Mouse (Mus musculus) heart, embryonic 12.5 days (tissue): ENCODE measurements around the gene Greb1. TPM values are rescaled to one million over a fixed set of nuclear protein-coding genes. Genes with fewer than 3 reads are reported as not detected.

Experiments
- ATAC-seq: fragments of 200-750 bp; cut with Nextera tagmentation; 2 replicates; pipeline ENCODE4 v1.8.0; 2017; ENCODE audit warnings: moderate TSS enrichment, moderate library complexity; ENCODE audit not compliant: insufficient number of reproducible peaks, low FRiP score
- H3K27ac ChIP-seq: fragments of 300-500 bp; sonication (generic); 2 replicates; pipeline ENCODE4 v1.5.1; 2016; ENCODE audit warnings: mild to moderate bottlenecking, moderate library complexity; ENCODE audit not compliant: poor library complexity, severe bottlenecking
- H3K27me3 ChIP-seq: fragments of 300-500 bp; sonication (generic); replicated peaks from 2 replicates; pipeline ENCODE4 v1.6.1; 2016; ENCODE audit warnings: mild to moderate bottlenecking, moderate library complexity
- H3K36me3 ChIP-seq: fragments of 300-500 bp; sonication (generic); 2 replicates; pipeline ENCODE4 v1.6.1; 2016; ENCODE audit warnings: mild to moderate bottlenecking, moderate library complexity
- H3K4me1 ChIP-seq: fragments of 300-500 bp; sonication (generic); replicated peaks from 2 replicates; pipeline ENCODE4 v1.6.1; 2016; ENCODE audit warnings: mild to moderate bottlenecking
- H3K4me2 ChIP-seq: fragments of 300-500 bp; sonication (generic); 2 replicates; pipeline ENCODE4 v1.6.1; 2016; ENCODE audit warnings: mild to moderate bottlenecking, moderate library complexity
- H3K4me3 ChIP-seq: fragments of 300-500 bp; sonication (generic); 2 replicates; pipeline ENCODE4 v1.5.1; 2016; ENCODE audit warnings: mild to moderate bottlenecking
- H3K9ac ChIP-seq: fragments of 300-500 bp; sonication (generic); 2 replicates; pipeline ENCODE4 v1.6.1; 2016; ENCODE audit warnings: mild to moderate bottlenecking, moderate library complexity
- H3K9me3 ChIP-seq: fragments of 300-500 bp; sonication (generic); replicated peaks from 2 replicates; pipeline ENCODE4 v1.6.1; 2016; ENCODE audit warnings: mild to moderate bottlenecking, moderate library complexity
- WGBS: fragments of 180-500 bp; shearing (Covaris S2); methylation state at CpG from one replicate; pipeline ENCODE4 v1.1.7; 2016; 5-methylcytosine and 5-hydroxymethylcytosine counted together
- polyA plus RNA-seq: library from polyadenylated mRNA; unstranded; fragments of >200 nt; fragmentation: Nextera tagmentation; extraction: Ambion mirVana; gene quantifications from 2 replicates; pipeline ENCODE4 v1.2.1, GENCODE M21; 2016

Greb1 gene
- polyA plus RNA-seq, 1 experiment from 2014 or later = 1.7 TPM

DNA sequence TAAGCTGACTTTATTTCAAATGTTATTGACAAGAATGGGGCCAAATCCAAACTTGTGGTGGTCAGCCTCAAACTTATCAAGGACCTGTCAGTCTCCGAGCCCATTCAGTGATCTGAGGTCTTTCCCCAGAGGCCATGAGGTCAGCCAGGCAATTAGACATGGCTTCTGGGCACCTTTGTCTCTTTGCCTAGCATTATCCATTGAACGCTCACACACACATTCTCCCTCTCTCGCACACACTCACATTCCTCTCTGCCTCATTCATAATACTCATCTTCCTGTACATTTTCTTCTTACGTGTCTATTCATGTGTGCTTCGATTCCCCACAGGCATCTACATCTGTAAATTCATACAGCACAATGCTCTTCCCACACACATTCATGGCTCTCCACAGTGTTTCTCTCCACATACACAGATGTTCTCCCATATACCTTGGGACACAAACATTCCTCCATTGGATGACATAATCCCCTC is 3.3 kb upstream of the Greb1 start:
- no peak overlapping the region for H3K4me2 ChIP-seq
- H3K27me3 ChIP-seq = peaks cover 23% of the 10 kb centered on the region
- no peaks in the 10 kb centered on the region for H3K36me3 ChIP-seq
- H3K4me3 ChIP-seq = no peak overlapping the region
- no peak overlapping the region for H3K27ac ChIP-seq
- 55% methylated on average over 5 of the region's 5 CpGs for WGBS
- H3K9me3 ChIP-seq = no peaks in the 10 kb centered on the region
- no peak overlapping the region for H3K9ac ChIP-seq
- no peak for ATAC-seq
- H3K4me1 ChIP-seq = peaks cover 10% of the 10 kb centered on the region

DNA sequence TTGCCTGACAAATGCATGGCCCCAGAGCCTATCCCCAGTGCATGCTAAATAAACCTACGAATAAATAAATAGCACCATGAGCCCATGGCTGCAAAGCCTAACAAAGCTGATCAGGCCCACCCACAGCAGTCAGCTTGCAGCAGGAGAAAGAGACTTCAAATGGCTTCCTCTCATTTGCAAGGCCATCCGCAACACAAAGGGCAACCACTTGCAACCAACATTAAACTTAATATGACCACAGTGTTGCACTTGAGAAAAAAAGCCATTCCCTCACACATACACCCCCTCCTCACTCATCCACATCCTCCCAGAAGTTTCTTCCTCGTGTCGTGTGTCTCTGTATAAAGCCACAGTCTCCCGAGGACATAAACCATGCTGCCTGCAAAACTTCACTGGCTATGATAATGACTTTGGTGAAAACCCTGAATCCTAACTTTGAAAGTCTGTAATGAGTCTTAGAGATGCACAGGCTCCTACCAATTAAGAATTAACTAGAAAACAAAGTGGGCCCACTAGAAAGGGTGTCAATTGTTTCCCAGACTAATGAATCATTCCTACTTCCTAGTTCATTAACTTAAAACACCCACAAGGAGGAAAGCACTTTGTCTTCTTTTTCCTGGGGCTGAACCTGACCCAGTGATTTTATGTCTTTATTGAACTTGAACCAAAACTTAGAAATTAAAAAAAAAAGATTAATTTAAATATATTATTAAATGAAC is 2.7 kb upstream of the Greb1 start:
- H3K27ac ChIP-seq = no peak overlapping the region
- H3K36me3 ChIP-seq = no peaks in the 10 kb centered on the region
- H3K9ac ChIP-seq = no peak overlapping the region
- no peak overlapping the region for H3K4me2 ChIP-seq
- peaks cover 10% of the 10 kb centered on the region for H3K4me1 ChIP-seq
- H3K27me3 ChIP-seq = peaks cover 18% of the 10 kb centered on the region
- H3K9me3 ChIP-seq = no peaks in the 10 kb centered on the region
- no peak overlapping the region for H3K4me3 ChIP-seq
- ATAC-seq = no peak
- 46% methylated on average over 5 of the region's 5 CpGs for WGBS

DNA sequence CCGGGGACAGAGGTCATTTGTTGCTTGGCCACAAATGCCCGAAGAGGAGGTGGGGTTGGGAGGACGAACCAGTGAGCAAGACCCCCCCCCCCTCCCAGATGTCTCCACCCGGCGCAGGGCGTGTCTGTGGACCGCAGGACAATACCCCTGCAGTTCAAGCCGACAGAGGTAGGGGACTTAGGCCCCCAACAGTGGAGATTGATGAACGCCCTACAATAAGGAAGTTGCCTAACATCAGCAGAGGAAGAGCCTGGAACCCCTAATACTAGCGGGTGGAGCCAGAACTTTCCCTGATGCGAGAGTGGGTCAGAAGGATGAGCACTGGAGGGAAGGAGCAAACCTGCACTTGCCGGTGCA is 251 bp upstream of the Greb1 start:
- H3K9ac ChIP-seq = peak overlapping the region; percentile 86
- WGBS = 2% methylated on average over 12 of the region's 12 CpGs
- peak; percentile 30 for ATAC-seq
- H3K4me3 ChIP-seq = peak overlapping the region; percentile 80
- no peaks in the 10 kb centered on the region for H3K9me3 ChIP-seq
- H3K4me2 ChIP-seq = peak overlapping the region; percentile 98
- peaks cover under 1% of the 10 kb centered on the region; the same call in 1 of the 2 replicates for H3K27me3 ChIP-seq
- H3K27ac ChIP-seq = no peak overlapping the region
- H3K4me1 ChIP-seq = peaks cover 10% of the 10 kb centered on the region
- no peaks in the 10 kb centered on the region for H3K36me3 ChIP-seq

DNA sequence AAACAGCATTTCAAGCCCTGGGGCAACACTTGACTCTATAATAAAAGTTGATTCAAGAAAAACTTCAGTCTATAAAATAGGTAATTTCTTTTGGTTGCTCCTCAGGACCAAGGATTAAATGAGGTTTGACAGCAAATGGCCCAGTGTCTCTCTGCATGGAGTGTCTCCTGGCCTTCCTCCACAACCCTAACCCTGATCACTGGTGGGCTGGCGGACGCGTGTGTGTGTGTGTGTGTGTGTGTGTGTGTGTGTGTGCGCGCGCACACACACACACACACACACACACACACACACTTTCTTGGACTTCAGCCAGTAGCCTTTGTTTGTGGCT is 793 bp downstream of the Greb1 start:
- no peaks in the 10 kb centered on the region for H3K9me3 ChIP-seq
- no peak overlapping the region for H3K27ac ChIP-seq
- peak overlapping the region; percentile 98 for H3K4me2 ChIP-seq
- H3K9ac ChIP-seq = peak overlapping the region; percentile 86
- no peaks in the 10 kb centered on the region; the same call in 1 of the 2 replicates for H3K27me3 ChIP-seq
- no peak for ATAC-seq
- H3K36me3 ChIP-seq = no peaks in the 10 kb centered on the region
- peak overlapping the region; percentile 80 for H3K4me3 ChIP-seq
- WGBS = 27% methylated on average over 6 of the region's 6 CpGs
- peaks cover 10% of the 10 kb centered on the region for H3K4me1 ChIP-seq

DNA sequence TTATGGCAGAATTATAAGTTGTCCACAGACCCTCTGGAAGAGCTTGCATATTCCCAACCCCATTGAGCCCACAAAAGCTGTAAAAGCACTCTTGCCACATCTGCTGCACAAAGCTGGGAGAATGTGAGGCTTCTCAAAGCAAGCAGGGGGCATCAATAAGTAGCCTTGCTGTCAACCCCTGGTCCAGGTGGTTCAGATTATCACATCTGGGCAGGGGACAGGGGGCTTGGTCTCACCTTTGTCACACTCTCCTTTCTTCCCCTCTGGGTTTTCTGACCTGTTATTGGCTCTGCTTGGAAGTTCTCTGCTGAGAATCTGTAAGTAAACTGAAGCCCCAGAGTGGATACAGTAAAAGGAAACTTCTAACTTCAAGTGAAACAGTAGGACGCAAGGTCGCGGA is 1.8 kb downstream of the Greb1 start:
- H3K9me3 ChIP-seq = no peaks in the 10 kb centered on the region
- ATAC-seq = no peak
- H3K27me3 ChIP-seq = no peaks in the 10 kb centered on the region; the same call in 1 of the 2 replicates
- 60% methylated on average over 3 of the region's 3 CpGs for WGBS
- no peaks in the 10 kb centered on the region for H3K36me3 ChIP-seq
- H3K4me1 ChIP-seq = peaks cover 10% of the 10 kb centered on the region
- no peak overlapping the region for H3K9ac ChIP-seq
- no peak overlapping the region for H3K4me3 ChIP-seq
- H3K27ac ChIP-seq = no peak overlapping the region
- no peak overlapping the region for H3K4me2 ChIP-seq

DNA sequence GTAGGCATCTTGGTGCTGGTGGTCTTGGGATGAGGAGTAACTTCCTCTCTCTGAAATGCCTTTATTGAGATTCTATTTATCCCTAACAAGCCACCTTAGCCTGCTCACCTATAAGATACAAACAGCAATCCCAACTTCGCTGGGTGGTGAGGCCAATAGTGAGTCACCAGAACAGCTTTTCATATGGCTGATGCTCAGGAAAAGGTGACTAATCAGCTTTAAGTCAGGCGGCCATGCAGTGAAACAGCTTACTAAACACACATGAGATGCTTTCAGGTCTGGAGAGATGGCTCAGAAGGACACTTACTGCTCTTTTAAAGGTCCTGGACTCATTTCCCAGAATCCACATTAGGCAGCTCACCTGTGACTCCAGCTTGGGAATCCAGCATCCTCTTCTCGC is 4.9 kb downstream of the Greb1 start:
- H3K4me2 ChIP-seq = no peak overlapping the region
- H3K27me3 ChIP-seq = no peaks in the 10 kb centered on the region
- H3K4me1 ChIP-seq = peaks cover 6% of the 10 kb centered on the region
- no peak overlapping the region for H3K9ac ChIP-seq
- H3K4me3 ChIP-seq = no peak overlapping the region
- WGBS = 79% methylated on average over 3 of the region's 3 CpGs
- H3K27ac ChIP-seq = no peak overlapping the region
- no peaks in the 10 kb centered on the region for H3K9me3 ChIP-seq
- no peak for ATAC-seq
- H3K36me3 ChIP-seq = no peaks in the 10 kb centered on the region

DNA sequence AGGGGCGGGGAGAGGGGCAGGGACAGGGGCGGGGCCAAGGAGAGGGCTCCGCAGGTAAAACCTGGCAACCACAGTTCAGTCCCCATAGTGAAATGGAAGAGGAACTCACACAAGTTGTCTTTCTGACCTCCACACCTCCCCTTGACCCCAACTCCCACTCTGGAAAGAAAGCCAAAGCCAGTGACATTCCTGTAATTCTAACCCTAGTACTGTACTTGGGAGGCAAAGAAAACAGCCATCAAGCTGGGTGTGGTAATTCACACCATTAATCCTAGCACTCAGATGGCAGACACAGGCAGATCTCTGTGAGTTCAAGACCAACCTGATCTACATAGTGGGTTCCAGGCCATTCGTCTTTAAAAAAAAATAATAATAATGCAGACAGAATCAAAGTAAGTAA is 7.3 kb downstream of the Greb1 start:
- H3K4me1 ChIP-seq = peaks cover 10% of the 10 kb centered on the region
- 73% methylated on average over 4 of the region's 4 CpGs for WGBS
- no peaks in the 10 kb centered on the region for H3K36me3 ChIP-seq
- H3K27me3 ChIP-seq = no peaks in the 10 kb centered on the region
- H3K4me2 ChIP-seq = no peak overlapping the region
- H3K4me3 ChIP-seq = no peak overlapping the region
- H3K9me3 ChIP-seq = no peaks in the 10 kb centered on the region
- no peak overlapping the region for H3K27ac ChIP-seq
- H3K9ac ChIP-seq = no peak overlapping the region
- ATAC-seq = no peak

DNA sequence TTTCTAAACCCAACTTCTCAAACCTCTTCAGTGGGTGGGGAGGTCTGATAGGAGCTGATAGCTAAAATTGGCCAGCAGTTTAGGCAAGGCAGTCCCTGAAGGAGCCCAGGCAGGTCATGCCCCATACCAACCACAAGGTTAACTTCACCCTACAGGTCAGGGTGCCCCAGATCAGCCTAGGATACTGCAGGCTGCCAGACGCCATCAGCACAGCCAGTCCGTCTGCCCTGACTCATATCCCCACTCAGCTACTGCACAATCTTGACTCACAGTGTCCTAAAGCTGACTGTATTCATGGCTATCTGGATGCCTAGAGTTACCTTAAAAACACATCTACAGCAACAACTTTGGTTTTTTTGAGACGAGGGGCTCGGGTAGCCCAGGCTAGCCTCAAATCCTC is 10.2 kb downstream of the Greb1 start:
- H3K4me1 ChIP-seq = peaks cover 10% of the 10 kb centered on the region
- no peaks in the 10 kb centered on the region for H3K27me3 ChIP-seq
- H3K4me2 ChIP-seq = no peak overlapping the region
- no peak overlapping the region for H3K9ac ChIP-seq
- no peak for ATAC-seq
- no peaks in the 10 kb centered on the region for H3K9me3 ChIP-seq
- no peaks in the 10 kb centered on the region for H3K36me3 ChIP-seq
- 40% methylated on average over 4 of the region's 4 CpGs for WGBS
- H3K4me3 ChIP-seq = no peak overlapping the region
- H3K27ac ChIP-seq = no peak overlapping the region

DNA sequence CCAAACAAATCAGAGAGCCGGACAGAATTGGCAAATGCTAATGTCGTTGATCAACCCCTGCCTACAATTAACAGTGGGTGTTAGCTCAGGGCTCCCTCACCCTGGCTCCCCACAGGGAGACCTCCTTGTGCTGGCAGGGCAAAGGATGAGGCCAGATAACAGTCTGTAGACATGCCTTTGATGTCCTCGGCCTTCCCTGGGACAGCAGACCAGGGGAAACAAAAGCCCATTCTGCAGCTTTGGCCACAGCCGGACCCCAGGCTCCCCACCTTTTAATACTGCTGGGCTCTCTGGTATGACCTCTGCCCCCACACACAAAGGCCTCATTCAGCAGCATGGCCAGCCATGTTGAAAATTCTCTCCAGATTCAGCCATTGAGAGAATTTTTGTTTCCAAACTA is 10.9 kb downstream of the Greb1 start:
- Histone ChIP-seq H3K9ac (no peak overlapping the region), H3K27me3 (no peaks in the 10 kb centered on the region), H3K4me3 (no peak overlapping the region), H3K27ac (no peak overlapping the region), H3K4me2 (no peak overlapping the region), H3K9me3 (no peaks in the 10 kb centered on the region), H3K36me3 (no peaks in the 10 kb centered on the region), H3K4me1 (peaks cover 10% of the 10 kb centered on the region)
- no peak for ATAC-seq
- WGBS = 16% methylated on average over 4 of the region's 4 CpGs

DNA sequence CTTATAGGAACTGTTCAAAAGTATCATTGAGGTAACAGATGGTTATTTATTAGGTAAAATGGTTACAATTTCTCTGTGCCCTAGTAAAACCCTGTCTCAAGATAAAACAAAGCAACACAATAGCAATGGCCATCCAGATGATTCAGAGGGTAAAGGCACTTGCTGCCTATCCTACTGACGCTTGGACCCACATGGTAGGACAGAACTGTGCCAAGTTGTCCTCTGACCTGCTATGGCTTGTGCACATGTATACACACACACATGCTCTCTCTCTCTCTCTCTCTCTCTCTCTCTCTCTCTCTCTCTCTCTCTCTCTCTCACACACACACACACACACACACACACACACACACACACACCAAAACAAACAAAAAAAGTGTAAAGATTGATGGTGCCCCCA is 11.5 kb downstream of the Greb1 start:
- Histone ChIP-seq H3K36me3 (no peaks in the 10 kb centered on the region), H3K27ac (no peak overlapping the region), H3K27me3 (no peaks in the 10 kb centered on the region), H3K9me3 (no peaks in the 10 kb centered on the region), H3K9ac (no peak overlapping the region), H3K4me3 (no peak overlapping the region), H3K4me1 (peaks cover 10% of the 10 kb centered on the region), H3K4me2 (no peak overlapping the region)
- 66% methylated on average over 1 of the region's 1 CpGs for WGBS
- no peak for ATAC-seq

DNA sequence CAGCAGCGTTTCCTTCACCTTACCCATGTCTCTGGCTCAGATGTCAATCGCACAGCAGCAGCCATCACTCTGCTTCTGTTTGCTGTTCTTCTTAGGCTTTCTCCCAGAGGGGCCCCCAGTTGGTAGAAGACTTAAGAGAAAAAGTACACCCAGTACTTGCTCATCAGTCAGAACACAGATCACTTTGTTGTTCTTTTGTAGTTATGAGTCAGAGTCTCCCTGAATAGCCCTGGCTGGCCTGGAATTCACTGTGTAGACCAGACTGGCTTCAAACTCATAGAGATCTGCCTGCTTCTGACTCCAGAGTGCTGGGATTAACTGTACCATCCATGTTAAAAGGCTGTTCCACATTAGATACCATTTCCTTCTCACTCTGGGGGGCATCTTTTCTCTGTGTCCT is 12.1 kb downstream of the Greb1 start:
- no peaks in the 10 kb centered on the region for H3K36me3 ChIP-seq
- no peak for ATAC-seq
- H3K9me3 ChIP-seq = no peaks in the 10 kb centered on the region
- WGBS = 55% methylated on average over 2 of the region's 2 CpGs
- H3K4me1 ChIP-seq = peaks cover 10% of the 10 kb centered on the region
- no peak overlapping the region for H3K4me2 ChIP-seq
- H3K27ac ChIP-seq = no peak overlapping the region
- no peaks in the 10 kb centered on the region for H3K27me3 ChIP-seq
- no peak overlapping the region for H3K4me3 ChIP-seq
- H3K9ac ChIP-seq = no peak overlapping the region
